Mouse (Mus musculus): ENCODE results near the gene Gpc2. TPM values are rescaled to one million over a fixed set of nuclear protein-coding genes. Genes with fewer than 3 reads are reported as not detected.

Gene Gpc2
- polyA plus RNA-seq, 1 experiment from 2014 or later: 95.4 TPM

DNA sequence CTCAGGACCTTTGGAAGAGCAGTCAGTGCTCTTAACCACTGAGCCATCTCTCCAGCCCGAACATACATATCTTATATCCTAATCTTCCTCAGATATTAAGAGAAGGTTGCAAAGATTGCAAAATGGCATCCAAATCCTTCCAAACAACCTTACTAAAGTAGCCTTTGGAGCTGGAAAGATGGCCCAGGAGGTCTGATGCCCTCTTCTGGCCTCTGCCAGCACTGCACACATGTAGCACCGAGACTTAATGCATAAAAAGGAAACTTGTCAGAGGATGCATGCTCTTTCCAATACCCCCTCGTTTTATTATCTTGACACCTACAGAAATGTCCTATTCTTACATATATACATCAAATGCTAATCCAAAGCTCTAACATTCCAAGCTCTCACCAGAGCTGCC is 51.8 kb downstream of the Gpc2 start:
- peak; percentile 7 for DNase-seq (ENCODE audit: low spot score)
- Histone ChIP-seq H3K9me3 (no peaks in the 10 kb centered on the region), H3K4me3 (no peak overlapping the region), H3K27me3 (ENCODE audit: insufficient read depth, poor library complexity, severe bottlenecking) (no peaks in the 10 kb centered on the region), H3K27ac (no peak overlapping the region), H3K36me3 (no peaks in the 10 kb centered on the region), H3K4me1 (replicated peaks) (no peaks in the 10 kb centered on the region)
- WGBS: 64% methylated on average over 3 of the region's 3 CpGs

GRCm38 (mm10) chr5:138227367-138227766 is 52.4 kb downstream of the Gpc2 start:
- Histone ChIP-seq H3K27me3 (ENCODE audit: insufficient read depth, poor library complexity, severe bottlenecking) (no peaks in the 10 kb centered on the region), H3K9me3 (no peaks in the 10 kb centered on the region), H3K4me1 (replicated peaks) (no peaks in the 10 kb centered on the region), H3K27ac (no peak overlapping the region), H3K4me3 (no peak overlapping the region), H3K36me3 (no peaks in the 10 kb centered on the region)
- DNase-seq (ENCODE audit: low spot score): no peak
- 72% methylated on average over 2 of the region's 2 CpGs for WGBS

GRCm38 (mm10) chr5:138226491-138226890 is 53.3 kb downstream of the Gpc2 start:
- WGBS: 83% methylated on average over 4 of the region's 4 CpGs
- no peak overlapping the region for H3K27ac ChIP-seq
- H3K4me1 ChIP-seq (replicated peaks): no peaks in the 10 kb centered on the region
- H3K27me3 ChIP-seq (ENCODE audit: insufficient read depth, poor library complexity, severe bottlenecking): no peaks in the 10 kb centered on the region
- H3K4me3 ChIP-seq: no peak overlapping the region
- no peak for DNase-seq (ENCODE audit: low spot score)
- no peaks in the 10 kb centered on the region for H3K36me3 ChIP-seq
- H3K9me3 ChIP-seq: no peaks in the 10 kb centered on the region

DNA sequence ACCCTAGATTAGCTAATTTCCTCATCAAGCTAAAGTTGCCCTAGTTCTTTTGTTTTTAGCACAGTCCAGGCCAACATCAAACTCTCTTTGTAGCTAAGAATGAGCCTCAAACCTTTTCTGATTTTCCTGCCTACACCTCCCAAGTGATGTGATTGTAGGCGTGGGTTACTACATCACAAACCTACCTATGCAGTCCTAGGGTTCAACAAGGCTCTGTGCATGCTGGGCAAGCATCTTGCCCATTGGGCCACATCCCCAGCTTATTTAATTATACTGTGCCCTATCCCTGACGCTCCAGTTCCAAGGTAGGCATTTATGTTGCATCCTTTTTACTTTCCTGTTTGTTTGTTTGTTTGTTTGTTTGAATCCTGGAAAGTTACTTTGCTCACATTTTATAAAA is 54.1 kb downstream of the Gpc2 start, which contains the start of gene Nxpe5:
Nxpe5 (plus strand) TSS at position 199 of the 400 bp plus-strand sequence.
- Histone ChIP-seq H3K9me3 (no peaks in the 10 kb centered on the region), H3K27ac (no peak within 1 kb of the TSS), H3K4me1 (replicated peaks) (no peaks in the 10 kb centered on the region), H3K27me3 (ENCODE audit: insufficient read depth, poor library complexity, severe bottlenecking) (no peaks in the 10 kb centered on the region), H3K36me3 (no peaks in the 10 kb centered on the region), H3K4me3 (no peak within 1 kb of the TSS)
- WGBS: 61% methylated on average over 2 of the region's 2 CpGs
- no peak for DNase-seq (ENCODE audit: low spot score)

Other genes with a start within 250 kb of the Gpc2 start
- not detected in 2 replicates for gene Smok3c, start 226.8 kb downstream of the Gpc2 start, polyA plus RNA-seq (2016; fragmentation: Nextera tagmentation; extraction: Ambion mirVana)
- 24.5 and 26.3 TPM in 2 replicates for gene Zkscan1, start 194.9 kb downstream of the Gpc2 start, polyA plus RNA-seq (2016; fragmentation: Nextera tagmentation; extraction: Ambion mirVana)
- 105 and 109 TPM in 2 replicates for gene Zscan21, start 163.1 kb downstream of the Gpc2 start, polyA plus RNA-seq (2016; fragmentation: Nextera tagmentation; extraction: Ambion mirVana)
- gene Zfp113, start 124.3 kb downstream of the Gpc2 start, polyA plus RNA-seq (2016; fragmentation: Nextera tagmentation; extraction: Ambion mirVana): 38.9 and 42.4 TPM in 2 replicates
- gene Cops6, start 118.9 kb downstream of the Gpc2 start, polyA plus RNA-seq (2016; fragmentation: Nextera tagmentation; extraction: Ambion mirVana): 354 and 372 TPM in 2 replicates
- gene Ap4m1, start 108.0 kb downstream of the Gpc2 start, polyA plus RNA-seq (2016; fragmentation: Nextera tagmentation; extraction: Ambion mirVana): 26.2 and 29.7 TPM in 2 replicates
- 324 and 361 TPM in 2 replicates for gene Mcm7, start 107.6 kb downstream of the Gpc2 start, polyA plus RNA-seq (2016; fragmentation: Nextera tagmentation; extraction: Ambion mirVana)
- gene Taf6, start 92.6 kb downstream of the Gpc2 start, polyA plus RNA-seq (2016; fragmentation: Nextera tagmentation; extraction: Ambion mirVana): 128 and 136 TPM in 2 replicates
- 50.7 and 52.2 TPM in 2 replicates for gene Cnpy4, start 92.5 kb downstream of the Gpc2 start, polyA plus RNA-seq (2016; fragmentation: Nextera tagmentation; extraction: Ambion mirVana)
- 8.8 and 11.8 TPM in 2 replicates for gene Mblac1, start 85.7 kb downstream of the Gpc2 start, polyA plus RNA-seq (2016; fragmentation: Nextera tagmentation; extraction: Ambion mirVana)
- not detected in 2 replicates for gene Nxpe5, start 54.1 kb downstream of the Gpc2 start, polyA plus RNA-seq (2016; fragmentation: Nextera tagmentation; extraction: Ambion mirVana)
- gene Lamtor4, start 24.5 kb downstream of the Gpc2 start, polyA plus RNA-seq (2016; fragmentation: Nextera tagmentation; extraction: Ambion mirVana): 49.5 and 63.6 TPM in 2 replicates
- 6.3 and 10.1 TPM in 2 replicates for gene BC037034, start 16.0 kb downstream of the Gpc2 start, polyA plus RNA-seq (2016; fragmentation: Nextera tagmentation; extraction: Ambion mirVana)
- 7.9 and 8.5 TPM in 2 replicates for gene Gal3st4, start 7.2 kb downstream of the Gpc2 start, polyA plus RNA-seq (2016; fragmentation: Nextera tagmentation; extraction: Ambion mirVana)
- 0.13 and 0.26 TPM in 2 replicates for gene Gm43720, start within 50 bp of the Gpc2 start, polyA plus RNA-seq (2016; fragmentation: Nextera tagmentation; extraction: Ambion mirVana)
- 3.4 and 3.9 TPM in 2 replicates for gene Stag3, start 235 bp upstream of the Gpc2 start, polyA plus RNA-seq (2016; fragmentation: Nextera tagmentation; extraction: Ambion mirVana)
- 0.14 TPM in 1 of 2 replicates, not detected in the other for gene Pvrig, start 62.0 kb upstream of the Gpc2 start, polyA plus RNA-seq (2016; fragmentation: Nextera tagmentation; extraction: Ambion mirVana)
- gene Zfp157, start 161.5 kb upstream of the Gpc2 start, polyA plus RNA-seq (2016; fragmentation: Nextera tagmentation; extraction: Ambion mirVana): 38.1 and 40.4 TPM in 2 replicates